Mouse (Mus musculus) spleen, adult 2 months (tissue): ENCODE results near the gene Lypla2.

Experiments
- CTCF ChIP-seq: fragments of 200-500 bp; IDR thresholded peaks from 2 replicates; pipeline ENCODE4 v1.5.1; 2011; ENCODE audit warnings: mild to moderate bottlenecking, inconsistent platforms; ENCODE audit not compliant: insufficient read depth, insufficient read length, insufficient replicate concordance; ENCODE audit errors: extremely low read depth
- POLR2A ChIP-seq: fragments of 200-500 bp; IDR thresholded peaks from 2 replicates; pipeline ENCODE4 v1.6.1; 2011; ENCODE audit warnings: low read depth, low read length, inconsistent platforms

DNA sequence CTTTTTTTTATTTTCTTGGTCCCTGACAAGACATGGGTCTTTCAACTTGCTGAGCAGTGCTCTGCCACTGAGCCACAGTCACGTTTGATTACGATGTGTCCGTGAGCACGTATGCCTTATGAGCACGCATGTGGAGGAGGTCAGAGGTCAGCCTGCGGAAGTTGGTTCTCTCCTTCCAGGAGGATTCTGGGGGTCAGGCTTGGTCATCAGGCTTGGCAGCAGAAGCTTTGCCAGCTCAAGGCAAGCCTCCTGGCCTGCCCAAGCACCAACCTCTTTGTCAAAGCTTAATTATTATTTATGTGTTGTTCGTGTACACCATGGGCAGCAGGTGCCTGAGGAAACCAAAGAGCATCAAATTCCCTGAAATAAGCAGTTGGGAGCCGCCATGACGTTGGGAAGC lies 44.0 kb downstream of the Lypla2 start:
- no peak for TF ChIP-seq CTCF
- TF ChIP-seq POLR2A, result no peak
